Mouse (Mus musculus) intestine, embryonic 15.5 days (tissue): ENCODE data around the gene Map3k21. TPM values are rescaled to one million over a fixed set of nuclear protein-coding genes. Genes with fewer than 3 reads are reported as not detected.

Experiments
- ATAC-seq: fragments of 200-750 bp; cut with Nextera tagmentation; 2 replicates; pipeline ENCODE4 v1.8.0; 2017; ENCODE audit warnings: moderate TSS enrichment, moderate library complexity
- H3K27ac ChIP-seq: fragments of 300-500 bp; sonication (generic); 2 replicates; pipeline ENCODE4 v1.5.1; 2015; ENCODE audit warnings: mild to moderate bottlenecking, inconsistent platforms
- H3K27me3 ChIP-seq: fragments of 300-500 bp; sonication (generic); replicated peaks from 2 replicates; pipeline ENCODE4 v1.6.1; 2015; ENCODE audit warnings: inconsistent platforms
- H3K36me3 ChIP-seq: fragments of 300-500 bp; sonication (generic); 2 replicates; pipeline ENCODE4 v1.6.1; 2015; ENCODE audit warnings: inconsistent platforms
- H3K4me1 ChIP-seq: fragments of 300-500 bp; sonication (generic); replicated peaks from 2 replicates; pipeline ENCODE4 v1.6.1; 2015; ENCODE audit warnings: inconsistent platforms
- H3K4me2 ChIP-seq: fragments of 300-500 bp; sonication (generic); replicated peaks from 2 replicates; pipeline ENCODE4 v1.6.1; 2015; ENCODE audit warnings: mild to moderate bottlenecking, inconsistent platforms
- H3K4me3 ChIP-seq: fragments of 300-500 bp; sonication (generic); replicated peaks from 2 replicates; pipeline ENCODE4 v1.5.1; 2015; ENCODE audit warnings: inconsistent platforms
- H3K9ac ChIP-seq: fragments of 300-500 bp; sonication (generic); 2 replicates; pipeline ENCODE4 v1.6.1; 2015; ENCODE audit warnings: inconsistent platforms
- H3K9me3 ChIP-seq: fragments of 300-500 bp; sonication (generic); 2 replicates; pipeline ENCODE4 v1.6.1; 2016; ENCODE audit warnings: inconsistent platforms
- WGBS: fragments of 180-500 bp; shearing (Covaris S2); methylation state at CpG from one replicate; pipeline ENCODE4 v1.1.7; 2015; 5-methylcytosine and 5-hydroxymethylcytosine counted together
- polyA plus RNA-seq: library from polyadenylated mRNA; unstranded; fragments of >200 nt; fragmentation: Nextera tagmentation; extraction: Ambion mirVana; gene quantifications from 2 replicates; pipeline ENCODE4 v1.2.1, GENCODE M21; 2015

Gene Map3k21
- polyA plus RNA-seq, 1 experiment from 2014 or later = 4.2 TPM

GRCm38 (mm10) chr8:125919560-125919959 lies 9.3 kb downstream of the Map3k21 start:
- no peak for ATAC-seq
- WGBS = 41% methylated on average over 8 of the region's 8 CpGs
- peaks cover 17% of the 10 kb centered on the region for H3K4me1 ChIP-seq
- H3K4me2 ChIP-seq = no peak overlapping the region; the same call in 1 of the 2 replicates
- H3K27me3 ChIP-seq = no peaks in the 10 kb centered on the region
- H3K4me3 ChIP-seq = no peak overlapping the region
- H3K36me3 ChIP-seq = no peaks in the 10 kb centered on the region
- no peak overlapping the region for H3K9ac ChIP-seq
- no peaks in the 10 kb centered on the region for H3K9me3 ChIP-seq
- peak overlapping the region; percentile 68 for H3K27ac ChIP-seq

DNA sequence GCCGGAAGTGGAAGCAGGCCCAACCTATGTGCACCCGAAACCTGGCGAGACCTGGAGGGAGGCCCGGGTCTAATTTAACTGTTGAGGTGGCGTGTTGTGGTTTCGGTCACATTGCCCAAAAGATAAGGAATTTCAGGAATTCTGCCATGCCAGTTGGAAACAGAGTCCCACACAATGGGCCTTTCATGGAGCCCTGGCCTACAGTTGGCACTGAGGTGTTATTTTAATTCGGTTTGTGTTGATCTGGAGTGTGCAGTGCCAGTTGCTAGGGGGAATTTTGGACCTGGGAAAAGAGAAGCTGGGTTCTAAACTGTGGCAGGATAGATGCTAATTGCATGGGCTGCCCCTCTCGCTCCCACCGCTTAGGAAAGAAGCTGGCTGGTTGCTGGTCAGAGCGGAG lies 10.0 kb downstream of the Map3k21 start:
- H3K27ac ChIP-seq = 0 out of 2 replicates have a peak overlapping the region, but pooled peaks have one; percentile 7
- WGBS = 70% methylated on average over 10 of the region's 10 CpGs

GRCm38 (mm10) chr8:125920761-125921160 lies 10.5 kb downstream of the Map3k21 start:
- 46% methylated on average over 9 of the region's 9 CpGs for WGBS
- no peak overlapping the region for H3K4me3 ChIP-seq
- H3K9me3 ChIP-seq = no peaks in the 10 kb centered on the region
- H3K9ac ChIP-seq = no peak overlapping the region
- H3K36me3 ChIP-seq = no peaks in the 10 kb centered on the region
- H3K4me1 ChIP-seq = peaks cover 8% of the 10 kb centered on the region; the same call in 1 of the 2 replicates
- H3K4me2 ChIP-seq = no peak overlapping the region
- ATAC-seq = no peak
- no peaks in the 10 kb centered on the region for H3K27me3 ChIP-seq
- 0 out of 2 replicates have a peak overlapping the region, but pooled peaks have one; percentile 7 for H3K27ac ChIP-seq

More for the DNA sequence above, 10.0 kb downstream of the Map3k21 start:
- no peak overlapping the region for H3K4me3 ChIP-seq
- H3K9me3 ChIP-seq = no peaks in the 10 kb centered on the region
- H3K36me3 ChIP-seq = no peaks in the 10 kb centered on the region
- no peak overlapping the region for H3K4me2 ChIP-seq
- H3K27me3 ChIP-seq = no peaks in the 10 kb centered on the region
- ATAC-seq = no peak
- no peak overlapping the region for H3K9ac ChIP-seq
- peaks cover 13% of the 10 kb centered on the region for H3K4me1 ChIP-seq

- Histone ChIP-seq H3K36me3 (no peaks in the 10 kb centered on the region), H3K27me3 (no peaks in the 10 kb centered on the region), H3K9me3 (no peaks in the 10 kb centered on the region), H3K4me3 (no peak overlapping the region), H3K27ac (no peak overlapping the region), H3K9ac (no peak overlapping the region), H3K4me2 (no peak overlapping the region), H3K4me1 (peaks cover 8% of the 10 kb centered on the region; the same call in 1 of the 2 replicates)
- 46% methylated on average over 3 of the region's 3 CpGs for WGBS
- no peak for ATAC-seq
Observed at GRCm38 (mm10) chr8:125922333-125922732, 12.1 kb downstream of the Map3k21 start.

DNA sequence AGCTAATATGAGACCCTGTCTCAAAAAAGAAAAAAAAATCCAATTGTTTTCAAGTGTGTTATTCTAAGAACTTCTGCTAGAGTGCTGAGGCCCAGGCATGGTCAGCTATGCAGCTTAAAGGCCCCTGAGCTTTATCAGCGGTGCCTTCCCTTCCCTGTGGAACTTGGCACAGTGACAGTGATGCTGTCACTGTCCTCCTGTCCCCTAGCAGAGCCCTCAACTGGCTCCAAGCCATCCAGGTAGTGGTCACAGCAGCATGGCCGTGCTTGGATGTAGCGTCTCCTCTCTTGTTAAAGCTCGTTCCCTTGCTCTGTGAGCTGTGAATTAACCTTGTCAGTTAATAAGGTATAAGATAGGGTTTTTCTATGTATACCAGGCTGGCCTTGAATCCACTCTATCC lies 16.4 kb downstream of the Map3k21 start:
- H3K36me3 ChIP-seq = no peaks in the 10 kb centered on the region
- no peak overlapping the region for H3K9ac ChIP-seq
- ATAC-seq = no peak
- 90% methylated on average over 4 of the region's 4 CpGs for WGBS
- no peak overlapping the region for H3K4me3 ChIP-seq
- H3K4me2 ChIP-seq = no peak overlapping the region
- no peaks in the 10 kb centered on the region for H3K4me1 ChIP-seq
- no peaks in the 10 kb centered on the region for H3K27me3 ChIP-seq
- H3K27ac ChIP-seq = no peak overlapping the region
- H3K9me3 ChIP-seq = no peaks in the 10 kb centered on the region

GRCm38 (mm10) chr8:125930276-125931046 lies 20.2 kb downstream of the Map3k21 start:
- no peaks in the 10 kb centered on the region for H3K4me1 ChIP-seq
- no peak overlapping the region for H3K9ac ChIP-seq
- H3K36me3 ChIP-seq = no peaks in the 10 kb centered on the region
- 54% methylated on average over 11 of the region's 11 CpGs for WGBS
- no peak overlapping the region for H3K4me2 ChIP-seq
- peak; percentile 94 for ATAC-seq
- no peaks in the 10 kb centered on the region for H3K9me3 ChIP-seq
- no peaks in the 10 kb centered on the region for H3K27me3 ChIP-seq
- H3K27ac ChIP-seq = peak overlapping the region; percentile 42
- H3K4me3 ChIP-seq = no peak overlapping the region

DNA sequence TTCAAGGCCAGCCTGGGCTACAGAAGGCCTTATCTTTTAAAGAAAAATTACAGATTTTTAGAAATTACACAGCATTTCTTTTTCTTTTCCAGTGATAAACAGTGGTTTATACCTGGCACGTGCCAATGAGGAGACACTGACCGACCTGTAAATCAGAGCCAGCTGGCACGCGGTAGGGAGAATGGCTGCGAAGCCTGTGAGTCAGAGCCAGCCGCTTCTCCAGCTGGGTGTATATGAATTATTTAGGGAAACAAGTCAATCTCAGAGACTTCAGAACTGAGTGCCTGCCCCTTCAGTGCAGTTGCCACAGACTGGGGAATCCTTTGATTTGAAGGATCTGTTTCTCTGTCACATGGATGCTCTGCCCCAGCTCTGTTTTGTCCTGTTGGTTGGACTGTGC lies 21.6 kb downstream of the Map3k21 start:
- Histone ChIP-seq H3K27me3 (no peaks in the 10 kb centered on the region), H3K9ac (no peak overlapping the region), H3K4me2 (no peak overlapping the region), H3K36me3 (no peaks in the 10 kb centered on the region), H3K4me1 (no peaks in the 10 kb centered on the region), H3K27ac (no peak overlapping the region), H3K4me3 (no peak overlapping the region), H3K9me3 (no peaks in the 10 kb centered on the region)
- no peak for ATAC-seq
- 87% methylated on average over 6 of the region's 6 CpGs for WGBS

GRCm38 (mm10) chr8:125935649-125936048 lies 25.4 kb downstream of the Map3k21 start:
- Histone ChIP-seq H3K36me3 (no peaks in the 10 kb centered on the region), H3K4me3 (no peak overlapping the region), H3K4me2 (no peak overlapping the region), H3K4me1 (no peaks in the 10 kb centered on the region), H3K27me3 (no peaks in the 10 kb centered on the region), H3K27ac (no peak overlapping the region), H3K9me3 (no peaks in the 10 kb centered on the region), H3K9ac (no peak overlapping the region)
- 43% methylated on average over 9 of the region's 9 CpGs for WGBS
- ATAC-seq = no peak

DNA sequence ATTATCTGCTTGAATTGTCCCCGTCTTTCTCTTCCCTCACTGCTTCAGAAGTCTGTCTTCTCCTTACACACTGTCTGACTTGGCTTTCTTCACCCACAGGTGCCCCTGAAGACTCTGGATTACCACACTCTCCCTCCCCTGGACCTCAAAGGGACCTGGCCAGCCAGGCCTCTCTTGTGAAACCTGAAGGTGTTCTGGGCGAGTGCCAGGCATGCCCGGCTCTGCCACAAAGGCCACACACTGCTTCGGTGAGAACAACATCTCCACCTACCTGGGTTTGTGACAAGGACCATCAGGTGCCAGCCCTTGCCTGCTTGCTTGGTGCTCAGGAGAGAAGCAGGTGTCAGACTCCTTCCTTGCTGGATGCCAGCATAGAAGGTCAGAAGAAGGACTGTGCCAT lies 34.3 kb downstream of the Map3k21 start:
- Histone ChIP-seq H3K4me3 (no peak overlapping the region), H3K27me3 (no peaks in the 10 kb centered on the region), H3K27ac (no peak overlapping the region), H3K9ac (no peak overlapping the region), H3K9me3 (no peaks in the 10 kb centered on the region), H3K4me2 (no peak overlapping the region), H3K36me3 (no peaks in the 10 kb centered on the region), H3K4me1 (no peaks in the 10 kb centered on the region)
- no peak for ATAC-seq
- 91% methylated on average over 4 of the region's 4 CpGs for WGBS

DNA sequence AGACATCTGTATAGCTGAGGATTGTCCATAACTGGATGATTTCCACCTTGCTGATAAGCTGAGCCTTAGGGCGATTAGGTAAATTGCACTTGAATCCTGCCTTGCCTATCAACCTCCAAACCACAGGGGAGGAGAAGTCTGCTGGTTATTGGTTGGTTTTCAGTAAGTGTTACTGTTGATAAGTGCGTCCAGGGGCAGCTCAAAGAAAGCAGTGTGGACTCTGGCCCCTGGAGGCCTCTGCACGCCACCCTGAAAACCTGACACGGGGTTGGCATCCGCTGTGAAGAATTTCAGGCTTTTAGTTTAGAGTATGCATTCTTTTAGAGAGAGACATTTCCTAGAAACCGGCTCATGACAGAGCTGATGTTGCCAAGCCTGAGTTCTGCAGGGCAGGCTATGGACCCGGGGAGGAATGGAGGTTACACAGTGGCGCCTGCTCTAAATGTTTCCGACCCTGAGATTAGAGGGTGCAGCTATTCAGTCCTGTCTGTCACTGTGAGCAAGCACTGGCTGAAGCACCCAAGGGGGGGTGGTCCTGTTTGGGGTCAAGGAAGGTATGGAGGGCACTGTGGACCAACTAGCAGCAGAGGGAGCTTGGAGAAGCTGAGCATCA lies 38.6 kb downstream of the Map3k21 start:
- no peaks in the 10 kb centered on the region for H3K27me3 ChIP-seq
- WGBS = 55% methylated on average over 9 of the region's 9 CpGs
- no peak overlapping the region for H3K4me3 ChIP-seq
- H3K4me2 ChIP-seq = peak overlapping the region; percentile 24
- H3K9ac ChIP-seq = no peak overlapping the region
- peak; percentile 84 for ATAC-seq
- no peaks in the 10 kb centered on the region for H3K4me1 ChIP-seq
- H3K27ac ChIP-seq = peak overlapping the region; percentile 28; the same call in 1 of the 2 replicates
- H3K9me3 ChIP-seq = no peaks in the 10 kb centered on the region
- no peaks in the 10 kb centered on the region for H3K36me3 ChIP-seq

GRCm38 (mm10) chr8:125950007-125950940 lies 40.0 kb downstream of the Map3k21 start:
- 20% methylated on average over 23 of the region's 23 CpGs for WGBS
- Histone ChIP-seq H3K36me3 (no peaks in the 10 kb centered on the region), H3K27ac (no peak overlapping the region), H3K9ac (no peak overlapping the region), H3K9me3 (no peaks in the 10 kb centered on the region), H3K4me3 (no peak overlapping the region), H3K27me3 (no peaks in the 10 kb centered on the region), H3K4me1 (no peaks in the 10 kb centered on the region), H3K4me2 (no peak overlapping the region)
- peak; percentile 77 for ATAC-seq

- no peaks in the 10 kb centered on the region for H3K4me1 ChIP-seq
- no peak overlapping the region for H3K4me3 ChIP-seq
- H3K27ac ChIP-seq = no peak overlapping the region
- no peaks in the 10 kb centered on the region for H3K9me3 ChIP-seq
- no peak for ATAC-seq
- H3K36me3 ChIP-seq = no peaks in the 10 kb centered on the region
- H3K4me2 ChIP-seq = no peak overlapping the region; the same call in 1 of the 2 replicates
- H3K9ac ChIP-seq = no peak overlapping the region
- H3K27me3 ChIP-seq = no peaks in the 10 kb centered on the region
- WGBS = 14% methylated on average over 11 of the region's 11 CpGs
Observed at GRCm38 (mm10) chr8:125955671-125956070, 45.4 kb downstream of the Map3k21 start.
